Comparison of ENCODE assay signal across 9 mouse cellular contexts in genomic region chr2:27734328-27734727, GRCm38 (mm10). TPM values are rescaled to one million over a fixed set of nuclear protein-coding genes. Genes with fewer than 3 reads are reported as not detected.
DNase-seq lines count a peak whose midpoint lies in the region; ATAC-seq and TF ChIP-seq lines count a peak whose summit lies in the region.
"Had no signal": no experiment of that assay in that cellular context is flagged by ENCODE, and none has a peak within 500 bp of the region (broad histone marks: within the 10 kb centered on the region; RNA-seq: fewer than 3 reads in every experiment).

No protein-coding gene starts in this region.

- H3K4me1 ChIP-seq in intestine, embryonic 15.5 days (replicated peaks), result peaks cover 43% of the 10 kb centered on the region
- H3K4me1 ChIP-seq in intestine, postnatal 0 days (replicated peaks; ENCODE audit: control insufficient read depth, insufficient read depth, low read length), result peaks cover 4% of the 10 kb centered on the region; the same call in 1 of the 2 replicates
- H3K4me1 ChIP-seq in embryonic facial prominence, embryonic 12.5 days, result peaks cover 55% of the 10 kb centered on the region

- intact Hi-C loops in heart, postnatal 25 days (cut with DNase I), result loop anchor here (5.0 kb wide), 1 partner anchor 42 kb away; no protein-coding TSS in a partner anchor

- H3K27ac ChIP-seq in intestine, embryonic 15.5 days, result 0 out of 2 replicates have a peak overlapping the region, but pooled peaks have one; percentile 30
- H3K27ac ChIP-seq in intestine, postnatal 0 days (ENCODE audit: low read depth, low read length), result no peak overlapping the region
- peak overlapping the region; percentile 51 for H3K27ac ChIP-seq in embryonic facial prominence, embryonic 12.5 days

- WGBS in intestine, embryonic 15.5 days, result 14% methylated on average over 1 of the region's 1 CpGs
- WGBS in intestine, postnatal 0 days, result 36% methylated on average over 1 of the region's 1 CpGs
- 0% methylated on average over 1 of the region's 1 CpGs for WGBS in embryonic facial prominence, embryonic 12.5 days

- H3K4me3 ChIP-seq in intestine, embryonic 15.5 days (replicated peaks), result no peak overlapping the region
- no peak overlapping the region for H3K4me3 ChIP-seq in intestine, postnatal 0 days (ENCODE audit: low read depth, low read length)
- H3K4me3 ChIP-seq in embryonic facial prominence, embryonic 12.5 days, result no peak overlapping the region

- TF ChIP-seq CTCF in intestine, postnatal 0 days (IDR thresholded peaks at IDR 0.05; ENCODE audit: low read depth), result no peak

- ATAC-seq in intestine, embryonic 15.5 days, result no peak
- ATAC-seq in intestine, postnatal 0 days, result no peak
- no peak for ATAC-seq in embryonic facial prominence, embryonic 12.5 days (ENCODE audit: insufficient number of reproducible peaks, insufficient read depth, low FRiP score, low TSS enrichment)

- no peak overlapping the region for H3K4me2 ChIP-seq in intestine, embryonic 15.5 days (replicated peaks)
- H3K4me2 ChIP-seq in intestine, postnatal 0 days (replicated peaks; ENCODE audit: low read depth), result no peak overlapping the region
- 0 out of 2 replicates have a peak overlapping the region, but pooled peaks have one; percentile 1 for H3K4me2 ChIP-seq in embryonic facial prominence, embryonic 12.5 days (replicated peaks)

- DNase-seq in heart, postnatal 25 days (ENCODE audit: low spot score), result peak; percentile 21
- peak; percentile 26 for DNase-seq in lung, postnatal 14 days
- no peak for DNase-seq in c-Kit-positive CD71-positive TER-119-positive erythroid progenitor cells, embryonic 14.5 days (ENCODE audit: low spot score)
- no peak for DNase-seq in frontal cortex, postnatal 10 days (ENCODE audit: low spot score in 2 of 2)
- DNase-seq in urinary bladder, postnatal 14 days (ENCODE audit: low spot score), result no peak
- DNase-seq: cerebellum, postnatal 25 days had no signal

- H3K9ac ChIP-seq in intestine, embryonic 15.5 days, result no peak overlapping the region
- no peak overlapping the region for H3K9ac ChIP-seq in intestine, postnatal 0 days (ENCODE audit: low read depth, low read length)
- H3K9ac ChIP-seq in embryonic facial prominence, embryonic 12.5 days, result 0 out of 2 replicates have a peak overlapping the region, but pooled peaks have one; percentile 12

- no peaks in the 10 kb centered on the region for H3K27me3 ChIP-seq in intestine, embryonic 15.5 days (replicated peaks)
- no peaks in the 10 kb centered on the region for H3K27me3 ChIP-seq in intestine, postnatal 0 days (replicated peaks; ENCODE audit: control insufficient read depth, insufficient read depth, low read length)
- no peaks in the 10 kb centered on the region for H3K27me3 ChIP-seq in embryonic facial prominence, embryonic 12.5 days

- no peaks in the 10 kb centered on the region for H3K36me3 ChIP-seq in intestine, embryonic 15.5 days
- H3K36me3 ChIP-seq in intestine, postnatal 0 days (ENCODE audit: control insufficient read depth, insufficient read depth), result peaks cover 25% of the 10 kb centered on the region; the same call in 1 of the 2 replicates
- peaks cover 12% of the 10 kb centered on the region for H3K36me3 ChIP-seq in embryonic facial prominence, embryonic 12.5 days

- H3K9me3 ChIP-seq in intestine, embryonic 15.5 days, result no peaks in the 10 kb centered on the region
- H3K9me3 ChIP-seq in intestine, postnatal 0 days (ENCODE audit: control insufficient read depth), result no peaks in the 10 kb centered on the region
- H3K9me3 ChIP-seq in embryonic facial prominence, embryonic 12.5 days, result no peaks in the 10 kb centered on the region

RNA-seq across cellular contexts. Expression of gene Rxra, which starts 58.1 kb away (rescaled TPM):
- 11.7 and 12.5 TPM in 2 replicates for polyA plus RNA-seq in intestine, embryonic 15.5 days (2015; fragmentation: Nextera tagmentation; extraction: Ambion mirVana)
- polyA plus RNA-seq in intestine, postnatal 0 days (2015; fragmentation: Nextera tagmentation; extraction: Ambion mirVana), result 9.0 and 10.2 TPM in 2 replicates
- 14.7 and 15.9 TPM in 2 replicates for polyA plus RNA-seq in embryonic facial prominence, embryonic 12.5 days (2016; fragmentation: Nextera tagmentation; extraction: Ambion mirVana)
- total RNA-seq in heart, postnatal 25 days (2021), result 10 to 100 TPM; 41.5 to 45.9 TPM

Comparison
In these comparisons a context has a peak if more than half of its experiments do, and no peak if none do; other contexts are left out.
1. DNase-seq: peak in heart, postnatal 25 days (single experiment) and lung, postnatal 14 days (single experiment); none in c-Kit-positive CD71-positive TER-119-positive erythroid progenitor cells, embryonic 14.5 days (single experiment), frontal cortex, postnatal 10 days (0 of 2) and urinary bladder, postnatal 14 days (single experiment).